10 mouse cellular contexts compared by ENCODE assay signal in the genomic region with DNA sequence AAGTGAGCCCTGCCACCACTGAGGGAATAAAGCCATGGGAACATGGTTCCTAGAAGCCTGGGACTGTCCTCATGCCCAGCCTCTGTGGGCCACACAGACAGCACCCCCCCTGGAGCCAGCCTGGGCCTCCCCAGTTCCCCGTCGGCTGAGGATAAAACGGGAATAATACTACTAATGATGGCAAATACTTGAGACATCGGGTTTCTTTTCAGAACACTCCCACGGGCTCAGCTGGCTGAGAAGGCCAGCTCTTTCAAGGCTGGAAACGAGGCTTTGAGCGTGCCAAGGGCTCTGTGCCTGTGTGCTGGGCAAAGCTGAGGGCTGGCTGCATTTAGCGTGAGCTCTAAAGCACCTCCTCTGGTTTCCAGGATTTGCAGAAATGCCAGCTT.
DNase-seq lines count a peak whose midpoint lies in the region.
"Had no signal": no experiment of that assay in that cellular context is flagged by ENCODE, and none has a peak within 500 bp of the region (broad histone marks: within the 10 kb centered on the region; RNA-seq: fewer than 3 reads in every experiment).

No protein-coding gene starts in this region.

- no peaks in the 10 kb centered on the region for H3K9me3 ChIP-seq in limb, embryonic 10.5 days (replicated peaks)
- H3K9me3 ChIP-seq: heart, embryonic 13.5 days; neural tube, embryonic 12.5 days; stomach, embryonic 15.5 days had no signal

- H3K4me3 ChIP-seq in limb, embryonic 10.5 days, result no peak overlapping the region
- H3K4me3 ChIP-seq: heart, embryonic 13.5 days; neural tube, embryonic 12.5 days; stomach, embryonic 15.5 days had no signal

- 22% methylated on average over 8 of the region's 8 CpGs for WGBS in limb, embryonic 10.5 days

- no peaks in the 10 kb centered on the region for H3K36me3 ChIP-seq in limb, embryonic 10.5 days
- H3K36me3 ChIP-seq: heart, embryonic 13.5 days; neural tube, embryonic 12.5 days; stomach, embryonic 15.5 days had no signal

- DNase-seq in adipocyte (ENCODE audit: low spot score), result peak; percentile 12
- DNase-seq in brain, adult 2 months (ENCODE audit: low read depth, low spot score), result peak; percentile 52
- DNase-seq in frontal cortex, postnatal 36 days (ENCODE audit: low spot score in 2 of 2), result peak; percentile 27 to 52
- no peak for DNase-seq in limb, embryonic 10.5 days (ENCODE audit: low spot score)
- DNase-seq in heart, postnatal 4 days, result no peak
- DNase-seq in urinary bladder, postnatal 36 days (ENCODE audit: low spot score in 2 of 2), result no peak
- no peak for DNase-seq in lung, postnatal 4 days

- H3K4me1 ChIP-seq in limb, embryonic 10.5 days, result peaks cover 79% of the 10 kb centered on the region
- H3K4me1 ChIP-seq: heart, embryonic 13.5 days; stomach, embryonic 15.5 days had no signal

- peak overlapping the region; percentile 53 for H3K27ac ChIP-seq in limb, embryonic 10.5 days
- H3K27ac ChIP-seq: heart, embryonic 13.5 days; neural tube, embryonic 12.5 days; stomach, embryonic 15.5 days had no signal

- H3K27me3 ChIP-seq in limb, embryonic 10.5 days (ENCODE audit: low read depth, poor library complexity, severe bottlenecking), result peaks cover 57% of the 10 kb centered on the region

Comparison
In these comparisons a context has a peak if more than half of its experiments do, and no peak if none do; other contexts are left out.
1. DNase-seq: peak in adipocyte (single experiment), brain, adult 2 months (single experiment) and frontal cortex, postnatal 36 days (2 of 2); none in limb, embryonic 10.5 days (single experiment), heart, postnatal 4 days (single experiment), urinary bladder, postnatal 36 days (0 of 2) and lung, postnatal 4 days (0 of 2).